In the genomic region with DNA sequence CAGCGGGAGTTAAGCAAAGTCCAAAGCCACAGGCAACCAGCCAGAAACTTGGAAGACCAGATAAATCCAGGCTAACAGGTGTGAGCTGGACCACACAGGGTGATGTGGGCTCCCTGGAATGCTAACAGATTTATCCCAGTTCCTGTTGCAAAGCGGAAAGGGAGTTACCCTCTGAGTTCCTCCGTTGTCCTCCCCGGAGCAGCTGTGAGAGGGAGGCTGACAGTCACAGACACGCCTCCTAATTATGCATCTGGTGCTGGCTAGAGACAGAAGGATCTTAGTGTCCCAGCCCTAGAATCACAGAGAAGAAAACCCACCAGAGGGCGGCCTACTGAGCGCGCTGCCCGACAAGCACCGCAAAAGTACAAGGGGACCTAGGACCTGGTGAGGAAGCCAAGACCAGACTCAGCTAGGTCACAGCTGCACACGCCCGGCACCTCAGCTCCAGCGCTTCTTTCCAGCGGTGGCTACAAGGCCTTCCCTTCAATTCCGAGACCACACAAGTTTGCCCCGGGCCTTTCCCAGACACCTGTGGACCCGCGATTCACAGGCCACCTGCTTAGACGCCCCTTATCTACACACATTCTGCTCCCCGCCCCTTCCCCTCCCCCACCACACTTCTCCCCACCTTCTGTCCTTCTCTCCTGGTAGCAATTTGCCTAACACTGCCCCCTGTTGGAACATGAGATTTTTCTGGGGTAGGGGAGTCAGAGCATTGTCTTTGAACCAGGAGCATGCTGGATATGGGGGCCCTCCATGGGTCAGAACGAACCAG, we compare ENCODE assay signal across 8 mouse cellular contexts. TPM values are rescaled to one million over a fixed set of nuclear protein-coding genes. Genes with fewer than 3 reads are reported as not detected.
A peak's percentile ranks its signal among the peaks of the same experiment; 100 is the strongest.
DNase-seq lines count a peak whose midpoint lies in the region; ATAC-seq and TF ChIP-seq lines count a peak whose summit lies in the region.

No protein-coding gene starts in this region.

- peaks cover 14% of the 10 kb centered on the region; the same call in 1 of the 2 replicates for H3K9me3 ChIP-seq in megakaryocyte, embryonic 14.5 days
- H3K9me3 ChIP-seq in hindbrain, embryonic 10.5 days: no peaks in the 10 kb centered on the region

- no peaks in the 10 kb centered on the region for H3K36me3 ChIP-seq in megakaryocyte, embryonic 14.5 days (replicated peaks; ENCODE audit: low read length)
- no peaks in the 10 kb centered on the region for H3K36me3 ChIP-seq in hindbrain, embryonic 10.5 days

- no peak for TF ChIP-seq CTCF in lung, adult 2 months (IDR thresholded peaks at IDR 0.05; ENCODE audit: insufficient read depth, low read length)

- H3K27me3 ChIP-seq in megakaryocyte, embryonic 14.5 days (replicated peaks): peaks cover 9% of the 10 kb centered on the region
- H3K27me3 ChIP-seq in hindbrain, embryonic 10.5 days (ENCODE audit: insufficient read depth, poor library complexity, severe bottlenecking): no peaks in the 10 kb centered on the region

- no peaks in the 10 kb centered on the region for H3K4me1 ChIP-seq in megakaryocyte, embryonic 14.5 days
- H3K4me1 ChIP-seq in hindbrain, embryonic 10.5 days (replicated peaks): peaks cover 24% of the 10 kb centered on the region
- no peaks in the 10 kb centered on the region; the same call in 1 of the 2 replicates for H3K4me1 ChIP-seq in lung, adult 2 months (ENCODE audit: control insufficient read depth, insufficient read depth, low read length)

- peak overlapping the region; percentile 13 for H3K4me3 ChIP-seq in megakaryocyte, embryonic 14.5 days (replicated peaks)
- peak overlapping the region; percentile 50 for H3K4me3 ChIP-seq in hindbrain, embryonic 10.5 days
- H3K4me3 ChIP-seq in lung, adult 2 months (replicated peaks; ENCODE audit: extremely low read depth, low read depth, low read length): no peak overlapping the region

- no peak for ATAC-seq in megakaryocyte, adult 5-6 weeks (ENCODE audit: poor library complexity, severe bottlenecking)

- 2% methylated on average over 21 of the region's 21 CpGs for WGBS in hindbrain, embryonic 10.5 days
- WGBS in lung, adult 2 months: 3% methylated on average over 21 of the region's 21 CpGs

- H3K27ac ChIP-seq in hindbrain, embryonic 10.5 days: peak overlapping the region; percentile 84

- peak; percentile 46 to 65 for DNase-seq in frontal cortex, adult 2 months (ENCODE audit: extremely low spot score in 1 of 2, low spot score in 1 of 2)
- peak; percentile 77 for DNase-seq in hindbrain, embryonic 10.5 days (ENCODE audit: low spot score)
- peak; percentile 48 to 61 for DNase-seq in layer of hippocampus, adult 8-10 months (ENCODE audit: low spot score in 2 of 2)
- DNase-seq in lung, adult 2 months: peak; percentile 4
- peak; percentile 33 for DNase-seq in ovary, postnatal 14 days (ENCODE audit: low spot score)
- peak; percentile 44 for DNase-seq in yolk sac, embryonic 10.5 days (ENCODE audit: low spot score)

- TF ChIP-seq POLR2A in lung, adult 2 months (IDR thresholded peaks at IDR 0.05; ENCODE audit: borderline replicate concordance, extremely low read depth, low read depth, low read length): no peak

RNA-seq across cellular contexts. Expression of a gene that starts 32.8 kb away (rescaled TPM):
- polyA plus RNA-seq in megakaryocyte, embryonic 14.5 days (2012; ENCODE audit: insufficient read depth, low replicate concordance): 2.8 and 7.6 TPM in 2 replicates
- 3.6 and 5.2 TPM in 2 replicates for total RNA-seq in megakaryocyte, adult 5-6 weeks (2015)
- total RNA-seq in megakaryocyte, adult 5-6 weeks (2017): 3.8 TPM in 2 replicates
- 7.0 and 7.5 TPM in 2 replicates for polyA plus RNA-seq in frontal cortex, adult 2 months (2012; rRNA removed)
- polyA plus RNA-seq in hindbrain, embryonic 10.5 days (2016; fragmentation: Nextera tagmentation; extraction: Ambion mirVana): 10.6 and 12.1 TPM in 2 replicates
- total RNA-seq in layer of hippocampus, adult 8-10 months (2022): 10 to 100 TPM; 16.4 to 17.8 (median 17.3) TPM
- 3.8 and 4.8 TPM in 2 replicates for polyA plus RNA-seq in lung, adult 2 months (2012; rRNA removed)

Comparison
In these comparisons a context has a peak if more than half of its experiments do, and no peak if none do; other contexts are left out.
1. DNase-seq: peak in every context shown above with its lines; median percentile 77 in hindbrain, embryonic 10.5 days; 56 in frontal cortex, adult 2 months; 54 in layer of hippocampus, adult 8-10 months; 44 in yolk sac, embryonic 10.5 days; 33 in ovary, postnatal 14 days; 4 in lung, adult 2 months.